Mouse (Mus musculus) heart, embryonic 13.5 days (tissue): ENCODE measurements at regions not wholly inside any gene's neighbourhood (a gene's known extent, or its start where the extent isn't known, plus 50 kb on each side); places are given as distances from the start of the nearest gene placed in this dataset.

Source experiments
- ATAC-seq: fragments of 200-750 bp; cut with Nextera tagmentation; 2 replicates; pipeline ENCODE4 v1.8.0; 2017; ENCODE audit warnings: moderate TSS enrichment; ENCODE audit not compliant: insufficient number of reproducible peaks, low FRiP score, low TSS enrichment; ENCODE audit errors: extremely low read depth
- H3K27ac ChIP-seq: fragments of 300-500 bp; sonication (generic); replicated peaks from 2 replicates; pipeline ENCODE4 v1.5.1; 2015; ENCODE audit warnings: moderate library complexity, mild to moderate bottlenecking, inconsistent platforms
- H3K27me3 ChIP-seq: fragments of 300-500 bp; sonication (generic); replicated peaks from 2 replicates; pipeline ENCODE4 v1.6.1; 2015; ENCODE audit warnings: mild to moderate bottlenecking, inconsistent platforms
- H3K36me3 ChIP-seq: fragments of 300-500 bp; sonication (generic); 2 replicates; pipeline ENCODE4 v1.6.1; 2015; ENCODE audit warnings: mild to moderate bottlenecking, inconsistent platforms
- H3K4me1 ChIP-seq: fragments of 300-500 bp; sonication (generic); 2 replicates; pipeline ENCODE4 v1.6.1; 2015; ENCODE audit warnings: inconsistent platforms
- H3K4me2 ChIP-seq: fragments of 300-500 bp; sonication (generic); 2 replicates; pipeline ENCODE4 v1.6.1; 2015; ENCODE audit warnings: inconsistent platforms, mild to moderate bottlenecking, moderate library complexity
- H3K4me3 ChIP-seq: fragments of 300-500 bp; sonication (generic); 2 replicates; pipeline ENCODE4 v1.5.1; 2015; ENCODE audit warnings: moderate library complexity, mild to moderate bottlenecking, inconsistent platforms
- H3K9ac ChIP-seq: fragments of 300-500 bp; sonication (generic); 2 replicates; pipeline ENCODE4 v1.6.1; 2015; ENCODE audit warnings: inconsistent platforms, mild to moderate bottlenecking, moderate library complexity
- H3K9me3 ChIP-seq: fragments of 300-500 bp; sonication (generic); 2 replicates; pipeline ENCODE4 v1.6.1; 2016; ENCODE audit warnings: inconsistent platforms
- WGBS: fragments of 180-500 bp; shearing (Covaris S2); methylation state at CpG from one replicate; pipeline ENCODE4 v1.1.7; 2015; ENCODE audit warnings: mixed read lengths; 5-methylcytosine and 5-hydroxymethylcytosine counted together

DNA sequence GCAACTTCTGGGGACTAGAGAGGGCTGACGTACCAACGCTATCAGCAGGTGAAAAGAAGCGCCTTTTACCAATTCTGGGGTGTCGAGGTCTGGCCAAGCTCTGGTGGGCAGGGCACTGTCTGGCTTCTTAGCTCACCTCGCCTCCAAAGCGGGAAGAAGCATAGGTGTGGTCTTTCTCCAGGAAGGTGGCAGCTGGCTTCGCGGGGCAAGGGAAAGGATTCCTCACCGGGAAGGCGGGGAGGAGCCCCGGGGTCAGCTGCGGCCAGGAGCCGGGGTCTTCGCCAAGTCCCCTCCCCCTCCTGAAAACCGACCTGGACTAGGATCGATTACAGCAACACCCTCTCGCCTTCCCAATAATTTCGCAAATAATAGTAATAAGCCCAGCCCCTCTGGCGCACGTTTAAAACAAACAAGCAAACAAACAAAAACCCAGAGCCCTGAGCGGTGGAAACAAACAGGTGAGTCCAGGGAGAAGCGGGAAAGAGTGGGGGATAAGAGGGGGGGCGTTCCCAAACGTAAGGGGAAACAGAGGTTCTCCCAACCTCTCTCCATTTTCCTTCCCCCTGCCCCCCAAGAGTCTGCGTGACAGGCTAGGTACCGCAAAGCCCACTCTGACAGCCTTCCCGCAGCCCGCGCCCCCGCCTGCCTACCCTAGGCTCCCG is 63.5 kb upstream of the Ak4 start:
- no peaks in the 10 kb centered on the region for H3K27me3 ChIP-seq
- ATAC-seq = no peak
- under 1% methylated on average over 27 of the region's 31 CpGs for WGBS
- H3K36me3 ChIP-seq = no peaks in the 10 kb centered on the region
- peaks cover 29% of the 10 kb centered on the region for H3K4me1 ChIP-seq
- H3K27ac ChIP-seq = peak overlapping the region; percentile 90
- H3K4me3 ChIP-seq = peak overlapping the region; percentile 92
- H3K9ac ChIP-seq = peak overlapping the region; percentile 93
- peak overlapping the region; percentile 84 for H3K4me2 ChIP-seq
- no peaks in the 10 kb centered on the region for H3K9me3 ChIP-seq

DNA sequence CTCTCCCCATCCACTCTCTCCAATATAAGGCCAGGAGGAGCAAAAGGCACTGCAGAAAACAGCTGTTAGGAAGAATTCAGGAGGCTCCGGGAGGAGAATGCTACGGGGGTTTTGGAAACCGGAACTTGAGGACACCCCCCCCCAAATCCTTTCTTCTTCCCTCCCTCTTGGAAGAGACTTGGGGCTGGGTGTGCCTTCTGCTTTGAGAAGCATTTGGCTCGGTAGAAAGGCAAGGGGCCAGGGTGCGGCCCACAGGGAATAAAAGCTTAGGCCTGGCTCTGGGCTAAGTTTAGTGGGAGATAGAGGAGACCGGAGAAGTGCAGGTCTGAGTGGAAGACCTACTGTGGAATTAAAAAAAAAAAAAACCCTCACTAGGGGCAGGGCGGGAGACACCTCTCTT is 64.1 kb upstream of the Ak4 start:
- Histone ChIP-seq H3K4me3 (peak overlapping the region; percentile 92), H3K36me3 (no peaks in the 10 kb centered on the region), H3K4me1 (peaks cover 29% of the 10 kb centered on the region), H3K27me3 (no peaks in the 10 kb centered on the region), H3K4me2 (peak overlapping the region; percentile 84), H3K27ac (peak overlapping the region; percentile 90), H3K9ac (peak overlapping the region; percentile 93), H3K9me3 (no peaks in the 10 kb centered on the region)
- ATAC-seq = no peak
- 7% methylated on average over 7 of the region's 7 CpGs for WGBS

DNA sequence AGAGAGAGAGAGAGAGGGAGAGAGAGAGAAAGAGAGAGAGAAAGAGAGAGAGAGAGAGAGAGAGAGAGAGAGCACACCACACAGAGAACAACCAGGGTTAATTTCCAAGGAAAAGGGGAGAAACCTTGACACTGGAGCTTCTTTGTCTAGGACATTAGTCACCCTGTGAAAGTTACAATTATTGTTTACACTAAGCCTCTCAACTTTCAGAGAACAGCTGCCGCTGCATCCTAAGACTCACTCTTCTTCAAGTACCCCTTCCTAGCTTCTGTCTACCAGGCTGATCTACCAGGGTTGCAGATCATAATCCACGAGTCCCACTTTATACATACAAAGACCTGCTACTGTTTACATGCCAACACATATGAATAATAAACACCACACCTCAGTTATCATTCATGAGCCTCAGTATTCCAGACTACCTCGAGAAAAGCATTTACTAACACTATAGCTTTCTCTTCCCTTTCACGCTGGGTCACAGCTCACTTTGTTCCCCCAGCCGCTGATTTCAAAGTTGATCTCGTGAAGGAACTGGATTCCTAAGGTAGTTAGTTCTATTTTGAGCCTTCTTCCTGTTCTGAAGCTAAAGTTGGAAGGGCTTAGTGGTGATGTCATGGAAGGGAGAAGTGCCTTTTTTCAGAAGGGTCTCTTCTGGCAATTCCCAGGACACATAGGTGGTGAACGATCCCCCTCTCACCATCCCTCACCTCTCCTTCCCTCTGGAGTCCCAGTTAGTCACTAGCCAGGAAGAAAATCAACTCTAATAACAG is 64.8 kb upstream of the Ak4 start:
- peak overlapping the region; percentile 93 for H3K9ac ChIP-seq
- H3K4me1 ChIP-seq = peaks cover 29% of the 10 kb centered on the region
- no peaks in the 10 kb centered on the region for H3K9me3 ChIP-seq
- peak overlapping the region; percentile 92 for H3K4me3 ChIP-seq
- H3K36me3 ChIP-seq = no peaks in the 10 kb centered on the region
- H3K27ac ChIP-seq = peak overlapping the region; percentile 90
- H3K27me3 ChIP-seq = no peaks in the 10 kb centered on the region
- WGBS = 12% methylated on average over 7 of the region's 7 CpGs
- no peak for ATAC-seq
- peak overlapping the region; percentile 84 for H3K4me2 ChIP-seq

DNA sequence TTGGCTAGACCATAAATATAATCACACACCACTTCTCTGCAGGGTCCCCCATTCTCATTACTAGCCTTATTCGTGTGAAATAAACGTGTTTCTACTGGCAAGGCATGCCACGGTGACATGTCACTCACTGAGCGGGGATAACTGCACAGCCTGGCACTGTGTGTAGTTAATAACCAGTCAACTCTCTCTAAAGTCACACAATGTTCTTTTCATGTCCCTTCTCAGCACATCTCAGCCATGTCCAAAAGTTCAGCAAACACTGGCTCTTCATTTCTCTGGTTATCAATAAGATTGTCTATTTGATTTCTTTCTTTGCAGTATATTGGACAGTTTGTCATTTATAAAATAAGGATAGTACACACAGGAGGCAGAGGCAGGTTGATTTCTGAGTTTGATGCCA is 66.9 kb upstream of the Ak4 start:
- Histone ChIP-seq H3K4me2 (no peak overlapping the region), H3K27ac (no peak overlapping the region), H3K4me1 (peaks cover 20% of the 10 kb centered on the region), H3K9ac (no peak overlapping the region), H3K9me3 (no peaks in the 10 kb centered on the region), H3K4me3 (no peak overlapping the region), H3K27me3 (no peaks in the 10 kb centered on the region), H3K36me3 (no peaks in the 10 kb centered on the region)
- WGBS = 83% methylated on average over 4 of the region's 4 CpGs
- ATAC-seq = no peak

DNA sequence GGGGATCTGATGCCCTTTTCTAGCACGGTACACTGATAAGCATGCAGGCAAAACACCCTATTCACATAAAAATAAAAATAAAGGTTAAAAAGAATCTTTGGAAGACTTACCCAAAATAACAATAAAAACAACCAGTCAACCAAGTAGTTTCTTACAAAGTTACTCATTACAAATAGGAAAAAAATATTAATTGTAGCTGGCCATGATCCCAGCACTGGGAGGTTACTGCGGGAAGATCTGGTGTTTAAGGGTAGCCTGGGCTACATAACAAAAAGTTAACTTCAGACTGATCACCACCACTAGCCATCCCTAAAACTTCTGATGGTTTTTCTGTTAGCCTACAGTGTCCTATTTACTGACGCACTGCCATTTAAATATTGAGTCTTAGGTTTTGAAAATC is 67.4 kb upstream of the Ak4 start:
- Histone ChIP-seq H3K4me3 (no peak overlapping the region), H3K27ac (no peak overlapping the region), H3K9me3 (no peaks in the 10 kb centered on the region), H3K9ac (no peak overlapping the region), H3K4me2 (no peak overlapping the region), H3K27me3 (no peaks in the 10 kb centered on the region), H3K36me3 (peaks cover 2% of the 10 kb centered on the region), H3K4me1 (peaks cover 20% of the 10 kb centered on the region)
- no peak for ATAC-seq
- WGBS = 85% methylated on average over 3 of the region's 3 CpGs

DNA sequence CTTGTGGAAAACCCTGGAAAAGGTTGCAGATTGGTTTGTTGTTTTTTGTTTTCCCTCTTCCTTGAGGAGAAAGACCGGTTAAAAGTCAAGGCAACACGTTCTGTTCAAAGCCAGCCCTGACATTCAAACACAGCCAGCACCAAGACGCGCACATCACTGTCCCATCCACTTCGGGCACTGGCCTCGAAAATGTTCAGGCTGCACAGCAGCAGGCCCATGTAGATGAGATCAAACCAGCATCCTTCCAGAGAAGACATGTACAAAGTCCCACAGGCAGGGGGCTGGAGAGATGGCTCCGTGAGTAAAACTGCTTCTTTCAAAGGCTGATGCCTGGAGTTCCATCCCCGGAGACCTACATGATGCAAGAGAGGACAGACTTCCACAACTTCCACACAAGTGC is 68.4 kb upstream of the Ak4 start:
- H3K9me3 ChIP-seq = no peaks in the 10 kb centered on the region
- H3K27ac ChIP-seq = no peak overlapping the region
- ATAC-seq = no peak
- no peak overlapping the region for H3K4me2 ChIP-seq
- no peak overlapping the region for H3K9ac ChIP-seq
- H3K27me3 ChIP-seq = no peaks in the 10 kb centered on the region
- peaks cover 20% of the 10 kb centered on the region for H3K4me1 ChIP-seq
- 83% methylated on average over 8 of the region's 8 CpGs for WGBS
- peaks cover 12% of the 10 kb centered on the region for H3K36me3 ChIP-seq
- H3K4me3 ChIP-seq = no peak overlapping the region

DNA sequence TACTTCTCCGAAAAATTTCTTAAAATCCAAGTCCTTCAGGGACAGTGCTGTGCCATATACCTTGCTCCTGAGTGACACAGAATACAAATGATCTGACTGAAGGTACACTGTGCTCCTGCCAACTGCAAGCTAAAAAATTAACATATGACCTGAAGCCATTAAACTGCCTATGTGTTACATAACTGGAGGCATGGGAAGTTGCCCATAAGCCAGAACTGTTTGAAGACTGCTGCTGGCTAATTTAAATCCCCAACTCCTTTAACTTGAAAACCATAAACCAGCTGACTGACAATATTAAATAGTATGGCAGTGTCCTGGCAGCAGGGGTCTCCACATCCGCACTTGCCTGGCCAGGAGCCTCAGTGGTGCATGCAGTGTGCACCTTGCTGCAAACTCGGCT is 68.9 kb upstream of the Ak4 start:
- peaks cover 16% of the 10 kb centered on the region for H3K36me3 ChIP-seq
- H3K9me3 ChIP-seq = no peaks in the 10 kb centered on the region
- 84% methylated on average over 3 of the region's 3 CpGs for WGBS
- no peak overlapping the region for H3K4me3 ChIP-seq
- H3K4me1 ChIP-seq = peaks cover 17% of the 10 kb centered on the region
- H3K27ac ChIP-seq = no peak overlapping the region
- no peak overlapping the region for H3K4me2 ChIP-seq
- H3K9ac ChIP-seq = no peak overlapping the region
- ATAC-seq = no peak
- H3K27me3 ChIP-seq = no peaks in the 10 kb centered on the region

DNA sequence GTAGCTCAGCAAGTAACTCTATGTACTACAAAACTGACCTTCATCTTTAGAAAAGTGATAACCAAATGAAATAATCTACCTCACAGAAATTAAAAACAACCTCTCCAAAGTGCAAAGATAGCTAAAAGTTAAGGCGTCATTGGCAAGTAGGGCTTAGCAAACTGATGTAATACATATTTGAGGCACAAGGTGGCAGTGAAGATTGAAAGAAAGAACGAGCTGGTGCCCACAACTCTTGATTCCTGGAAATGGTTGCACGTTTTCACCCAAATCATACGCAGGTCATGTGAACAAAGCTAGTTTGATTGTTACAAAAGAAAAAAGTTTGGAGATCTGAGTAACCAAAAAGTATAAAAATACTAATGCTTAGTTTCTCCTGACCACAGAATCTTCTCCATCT is 69.7 kb upstream of the Ak4 start:
- 22% methylated on average over 4 of the region's 4 CpGs for WGBS
- Histone ChIP-seq H3K36me3 (peaks cover 17% of the 10 kb centered on the region), H3K4me3 (no peak overlapping the region), H3K27me3 (no peaks in the 10 kb centered on the region), H3K4me1 (peaks cover 9% of the 10 kb centered on the region), H3K27ac (no peak overlapping the region), H3K9me3 (no peaks in the 10 kb centered on the region), H3K4me2 (no peak overlapping the region), H3K9ac (no peak overlapping the region)
- no peak for ATAC-seq

DNA sequence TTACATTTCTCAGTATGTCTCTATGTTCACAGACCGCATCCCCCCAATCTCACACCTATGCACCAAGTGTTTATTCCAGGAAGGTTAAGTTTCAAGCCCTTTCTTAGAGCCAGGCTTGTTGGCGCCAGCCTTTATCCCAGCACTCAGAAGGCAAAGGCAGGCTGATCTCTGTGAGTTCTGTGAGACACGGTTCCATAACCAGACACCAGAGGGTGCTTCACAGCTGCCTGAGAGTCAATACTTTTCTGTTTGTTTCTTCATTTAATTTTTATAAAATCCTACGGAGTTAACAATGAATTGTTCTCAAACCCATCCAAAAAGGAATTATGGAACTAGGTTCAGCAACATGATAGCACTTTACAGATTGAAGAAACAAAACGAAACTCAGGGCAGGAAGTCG is 71.8 kb upstream of the Ak4 start:
- no peak overlapping the region for H3K27ac ChIP-seq
- H3K27me3 ChIP-seq = no peaks in the 10 kb centered on the region
- no peak overlapping the region for H3K9ac ChIP-seq
- 70% methylated on average over 6 of the region's 6 CpGs for WGBS
- H3K9me3 ChIP-seq = no peaks in the 10 kb centered on the region
- H3K36me3 ChIP-seq = peaks cover 27% of the 10 kb centered on the region
- H3K4me1 ChIP-seq = no peaks in the 10 kb centered on the region
- H3K4me3 ChIP-seq = no peak overlapping the region
- H3K4me2 ChIP-seq = no peak overlapping the region
- no peak for ATAC-seq

DNA sequence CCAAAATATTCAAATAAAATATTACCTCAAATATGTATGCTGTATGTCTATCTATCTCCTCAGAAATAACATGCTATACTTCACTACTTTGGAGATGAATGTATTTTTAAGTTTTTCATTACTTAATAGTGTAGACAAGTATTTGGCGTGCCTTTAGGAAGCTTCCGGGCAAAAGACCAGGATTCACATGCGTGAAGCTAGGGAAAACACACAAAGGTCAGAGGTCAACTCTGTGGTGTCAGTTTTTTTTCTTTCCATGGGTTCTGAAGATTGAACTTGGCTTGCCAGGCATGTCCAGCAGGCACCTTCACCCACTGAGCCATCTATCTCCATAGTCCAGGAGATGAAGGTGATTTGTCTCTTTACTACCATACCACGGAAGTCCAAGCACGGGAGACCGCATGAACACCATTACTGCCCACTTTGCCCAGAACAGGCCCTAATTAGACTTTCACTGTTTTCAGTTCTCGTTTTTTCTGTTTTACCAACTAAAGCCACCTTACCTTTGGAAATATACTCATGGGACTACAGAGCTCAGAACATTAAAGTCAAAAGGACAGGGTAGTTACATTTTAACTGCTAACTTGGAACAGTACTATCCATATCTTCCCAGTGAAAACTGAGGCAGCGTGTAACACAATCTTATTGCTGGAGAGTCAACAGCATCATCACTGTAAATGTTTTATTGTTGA is 76.9 kb upstream of the Ak4 start:
- ATAC-seq = no peak
- peaks cover under 1% of the 10 kb centered on the region; the same call in 1 of the 2 replicates for H3K4me1 ChIP-seq
- 79% methylated on average over 8 of the region's 8 CpGs for WGBS

DNA sequence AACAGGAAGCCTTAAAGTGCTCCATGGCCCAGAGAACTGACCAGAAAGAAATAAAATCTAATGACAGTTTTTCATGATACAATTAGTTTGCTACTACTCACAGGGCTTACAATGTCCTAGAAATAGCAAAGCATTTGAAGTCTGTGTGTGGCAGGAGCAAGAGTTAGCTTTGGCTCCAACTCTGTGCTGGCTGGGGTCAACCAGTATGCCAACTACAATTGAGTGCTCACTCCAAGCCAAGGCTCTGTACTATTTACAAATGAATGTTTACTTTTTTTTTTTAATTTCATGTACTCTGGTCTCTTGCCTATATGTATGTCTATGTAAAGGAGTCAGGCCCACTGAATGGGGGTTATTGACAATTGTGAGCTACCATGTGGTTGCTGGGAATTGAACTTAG is 75.7 kb upstream of the Jak1 start:
- Histone ChIP-seq H3K9me3 (no peaks in the 10 kb centered on the region), H3K4me3 (no peak overlapping the region), H3K27me3 (no peaks in the 10 kb centered on the region), H3K27ac (no peak overlapping the region), H3K4me2 (no peak overlapping the region), H3K4me1 (peaks cover 15% of the 10 kb centered on the region), H3K36me3 (peaks cover 15% of the 10 kb centered on the region), H3K9ac (no peak overlapping the region)
- no peak for ATAC-seq

More for the DNA sequence above, 76.9 kb upstream of the Ak4 start:
- Histone ChIP-seq H3K9me3 (no peaks in the 10 kb centered on the region), H3K4me2 (no peak overlapping the region), H3K4me3 (no peak overlapping the region), H3K27ac (no peak overlapping the region), H3K9ac (no peak overlapping the region), H3K36me3 (peaks cover 27% of the 10 kb centered on the region), H3K27me3 (no peaks in the 10 kb centered on the region)
